Mouse (Mus musculus) urinary bladder, adult 2 months (tissue): ENCODE measurements around the gene Sec14l2. TPM values are rescaled to one million over a fixed set of nuclear protein-coding genes. Genes with fewer than 3 reads are reported as not detected.

ENCODE experiments used
- DNase-seq: peaks from one replicate; pipeline ENCODE4 v3.0.0; 2022; ENCODE audit warnings: low spot score
- polyA plus RNA-seq: library from polyadenylated mRNA; depleted of rRNA; stranded (reverse); fragments of >200 nt; gene quantifications from 2 replicates; pipeline ENCODE4 v1.2.3, GENCODE M21; 2012; rRNA removed

Gene Sec14l2
- 1.3 and 1.4 TPM in 2 replicates for polyA plus RNA-seq

GRCm38 (mm10) chr11:4122742-4123579 lies at the start of gene Sec14l2:
Sec14l2 (minus strand) TSS chr11:4123415.
- no peak for DNase-seq

DNA sequence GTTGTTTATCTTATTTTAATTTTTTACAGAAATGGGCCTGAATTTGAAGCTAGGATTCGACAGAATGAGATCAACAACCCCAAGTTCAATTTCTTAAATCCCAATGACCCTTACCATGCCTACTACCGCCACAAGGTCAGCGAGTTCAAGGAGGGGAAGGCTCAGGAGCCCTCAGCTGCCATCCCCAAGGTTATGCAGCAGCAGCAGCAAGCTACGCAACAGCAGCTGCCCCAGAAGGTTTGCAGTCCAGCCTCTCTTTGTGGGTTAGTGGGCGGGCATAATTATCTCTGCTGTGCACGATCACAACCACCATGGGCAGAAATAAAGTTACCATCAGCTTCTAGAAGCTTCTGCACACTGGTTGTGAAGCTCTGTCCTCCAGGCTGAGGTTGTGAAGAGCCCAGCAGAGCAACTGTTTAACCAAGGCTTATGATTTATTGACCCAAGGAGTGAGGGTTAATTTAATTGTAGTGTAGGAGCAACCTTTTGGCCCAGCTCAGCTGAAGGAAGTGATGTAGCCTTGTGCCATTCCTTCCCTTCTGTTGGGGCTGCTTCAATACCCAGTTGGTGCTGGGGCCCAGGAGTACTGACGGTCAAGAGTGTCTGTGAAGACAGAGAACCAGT lies 43.4 kb upstream of the Sec14l2 start:
- DNase-seq: no peak

DNA sequence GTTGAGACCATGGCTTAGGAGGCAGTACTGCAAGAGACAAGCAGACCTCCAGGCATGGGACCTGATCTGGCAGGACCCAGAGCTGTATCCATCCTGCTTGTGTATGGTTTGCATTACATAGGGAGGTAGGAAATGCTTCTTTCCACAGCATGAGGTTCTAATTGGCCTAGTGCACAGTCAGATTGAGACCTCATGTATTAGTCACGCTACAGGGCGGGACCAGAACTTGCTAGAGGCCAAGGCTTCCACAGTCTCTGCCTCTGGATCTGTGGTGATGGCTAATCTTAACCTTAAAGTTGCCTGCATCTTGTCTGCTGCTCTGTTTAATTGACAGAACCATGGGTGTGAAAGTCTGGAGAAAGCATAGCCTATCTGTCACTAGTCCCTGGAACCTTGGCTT lies 41.5 kb upstream of the Sec14l2 start:
- no peak for DNase-seq

DNA sequence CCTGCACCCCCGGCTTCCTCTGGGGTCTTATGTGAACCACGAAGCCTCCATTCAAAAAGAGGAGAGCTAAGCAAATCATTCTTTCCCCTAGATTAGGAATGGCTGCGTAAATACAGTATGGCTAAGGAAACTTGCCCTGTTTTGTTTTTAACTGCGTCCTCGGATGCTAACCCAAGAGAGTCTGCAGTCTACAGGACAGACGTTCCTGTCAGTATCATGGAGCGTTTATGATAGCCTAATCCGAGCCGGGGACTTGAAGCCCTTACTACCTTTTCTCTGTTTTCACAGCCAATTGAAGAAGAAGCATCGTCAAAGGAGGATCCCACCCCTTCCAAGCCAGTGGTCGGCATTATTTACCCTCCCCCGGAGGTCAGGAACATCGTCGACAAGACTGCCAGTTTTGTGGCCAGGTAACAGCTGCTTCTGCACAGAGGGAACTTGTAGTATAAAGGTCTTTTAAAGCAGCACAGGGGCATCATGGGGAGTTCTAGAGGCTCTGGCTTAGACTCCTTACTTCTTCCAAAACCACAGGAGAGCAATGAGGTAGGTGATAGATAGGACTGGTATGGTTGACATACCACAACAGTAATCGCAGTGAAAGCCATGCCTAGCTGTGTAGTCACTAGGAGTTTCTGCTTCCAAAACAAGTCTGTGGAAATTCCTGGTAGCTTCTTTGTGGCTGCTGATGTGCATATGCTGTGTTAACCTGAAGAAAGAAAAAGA lies 37.7 kb upstream of the Sec14l2 start:
- no peak for DNase-seq

GRCm38 (mm10) chr11:4159808-4160708 lies 36.8 kb upstream of the Sec14l2 start, which contains the start of the genes Ccdc157 and Sf3a1:
Ccdc157 (minus strand) TSS chr11:4160293.
Sf3a1 (plus strand) TSS chr11:4160350.
- DNase-seq: peak; percentile 81

DNA sequence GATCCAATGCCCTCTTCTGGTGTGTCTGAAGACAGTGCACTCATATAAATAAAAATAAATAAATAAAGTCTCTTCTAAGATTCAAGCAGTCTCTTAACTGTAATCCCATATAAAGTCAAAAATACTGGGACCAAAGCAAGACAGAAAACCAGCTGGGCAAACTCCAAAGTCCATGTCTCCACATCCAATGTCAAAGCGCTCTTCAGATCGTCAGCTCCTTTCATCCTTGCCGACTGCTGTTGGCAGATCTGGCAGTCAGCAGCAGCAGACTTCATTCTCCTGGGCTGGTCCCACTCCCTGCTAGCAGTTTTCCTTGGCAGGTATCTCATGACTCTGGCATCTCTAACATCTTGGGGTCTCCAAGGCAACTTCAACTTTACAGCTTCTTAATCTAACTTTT lies 35.5 kb upstream of the Sec14l2 start:
- DNase-seq: no peak

GRCm38 (mm10) chr11:4155641-4156040 lies 32.4 kb upstream of the Sec14l2 start:
- DNase-seq: no peak

DNA sequence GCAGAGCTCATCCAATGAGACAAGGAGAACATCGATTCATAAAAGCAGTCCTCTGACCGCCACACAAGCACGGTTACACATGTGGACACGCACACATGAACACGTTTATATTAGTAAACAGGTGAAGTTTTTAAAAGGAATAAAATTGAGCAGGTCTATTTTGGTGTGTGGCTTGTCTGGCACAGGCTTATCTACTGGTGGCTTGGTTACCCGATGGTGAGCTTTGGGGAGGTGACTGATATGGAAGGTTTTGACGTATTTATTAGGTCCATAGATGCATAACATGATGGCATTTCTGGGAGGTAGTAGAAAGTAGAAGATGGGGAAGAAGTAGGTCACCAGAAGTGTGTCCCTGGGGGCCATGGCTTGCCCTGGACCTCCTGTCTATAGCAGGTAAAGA lies 30.5 kb upstream of the Sec14l2 start:
- no peak for DNase-seq

DNA sequence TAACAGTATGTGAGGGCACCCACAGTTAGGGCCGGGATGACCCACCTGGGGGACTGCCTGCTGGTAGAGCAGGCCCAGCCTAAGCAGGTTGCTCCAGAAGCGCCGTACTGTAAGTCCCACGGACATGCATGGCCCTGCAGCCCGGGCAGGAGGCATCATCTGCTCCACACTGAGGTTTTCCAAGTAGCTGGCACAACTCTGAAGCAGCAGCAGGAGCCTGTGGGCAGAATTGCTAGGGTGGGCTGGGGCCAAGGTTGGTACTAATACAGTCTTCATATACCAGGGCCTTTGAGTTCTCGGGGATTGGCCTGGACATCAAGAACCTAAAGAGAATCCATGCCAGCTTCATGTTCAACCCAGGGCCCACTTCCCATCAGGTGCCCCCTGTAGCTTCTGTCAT lies 26.7 kb upstream of the Sec14l2 start:
- no peak for DNase-seq

DNA sequence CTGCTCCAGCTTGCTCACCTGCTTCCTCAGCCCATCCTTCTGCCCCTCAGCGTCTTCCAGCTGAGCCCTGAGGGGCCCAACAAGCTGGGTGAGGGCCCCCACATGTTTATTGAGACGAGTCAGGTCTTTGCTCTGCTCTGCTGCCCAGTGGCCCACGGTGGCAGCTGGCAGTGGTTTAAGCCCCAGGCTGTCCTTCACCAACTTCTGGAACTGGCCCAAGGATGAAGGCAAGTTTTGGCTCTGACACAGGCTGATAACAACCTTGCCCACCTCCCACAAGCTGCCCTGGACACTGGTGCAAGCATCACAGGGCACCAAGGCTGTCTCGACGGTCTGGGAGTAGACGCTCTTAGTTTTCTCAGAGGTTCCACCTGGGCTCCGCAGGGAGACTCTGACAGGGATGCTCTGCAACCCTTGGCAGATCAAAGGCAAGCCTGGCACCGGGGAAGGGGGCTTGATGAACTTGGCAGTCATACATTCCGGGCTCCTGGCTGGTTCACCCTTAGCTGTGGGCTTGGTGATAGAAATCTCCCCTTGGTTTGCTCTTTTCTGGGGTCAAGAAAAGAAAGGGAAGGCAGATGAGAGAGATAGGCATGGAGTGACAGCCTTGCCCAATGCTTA lies 25.4 kb upstream of the Sec14l2 start:
- no peak for DNase-seq

GRCm38 (mm10) chr11:4148120-4148519 lies 24.9 kb upstream of the Sec14l2 start:
- DNase-seq: no peak

DNA sequence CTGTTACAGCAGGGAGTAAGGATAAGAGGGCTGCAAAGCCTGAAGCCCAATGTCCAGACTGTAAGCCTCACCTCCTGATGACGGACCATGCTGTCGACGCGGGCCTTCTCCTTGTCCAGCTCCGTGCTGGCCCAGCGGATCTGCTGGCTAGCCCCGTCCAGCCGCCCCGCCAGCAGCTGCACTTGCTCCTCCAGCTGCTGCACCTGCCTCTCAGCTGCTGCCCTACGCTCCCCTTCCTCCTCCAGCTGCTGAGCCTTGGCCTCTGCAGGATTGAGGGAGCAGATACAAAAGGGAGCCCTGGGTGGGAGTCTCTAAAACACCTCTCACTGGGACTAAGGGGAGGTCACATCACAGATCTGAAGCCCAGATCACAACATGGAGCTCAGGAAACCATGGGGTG lies 23.9 kb upstream of the Sec14l2 start:
- DNase-seq: no peak

- no peak for DNase-seq
These were observed 23.2 kb upstream of the Sec14l2 start for GRCm38 (mm10) chr11:4146381-4146780.

GRCm38 (mm10) chr11:4143281-4144062 lies 20.3 kb upstream of the Sec14l2 start:
- no peak for DNase-seq

- DNase-seq: no peak
These were observed 19.1 kb upstream of the Sec14l2 start for GRCm38 (mm10) chr11:4142352-4142751.

DNA sequence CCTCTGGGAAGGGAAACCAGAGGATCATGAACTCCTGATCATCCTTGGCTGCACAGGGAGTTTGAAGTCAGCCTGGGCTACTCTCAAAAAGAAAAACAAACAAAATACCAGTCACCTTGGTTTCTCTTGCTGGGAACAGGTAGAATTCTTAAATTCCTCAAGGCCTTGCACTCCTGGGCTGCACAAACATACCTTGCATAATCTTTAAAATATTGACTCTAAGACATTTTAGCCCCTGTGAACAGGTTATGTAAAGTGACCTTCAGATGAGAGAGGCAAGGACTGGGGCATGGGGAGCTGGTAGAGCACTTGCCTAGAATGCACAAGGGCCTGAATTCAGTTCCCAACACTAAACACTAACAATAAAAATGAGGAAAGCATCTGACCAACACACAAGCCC lies 18.3 kb upstream of the Sec14l2 start:
- no peak for DNase-seq

DNA sequence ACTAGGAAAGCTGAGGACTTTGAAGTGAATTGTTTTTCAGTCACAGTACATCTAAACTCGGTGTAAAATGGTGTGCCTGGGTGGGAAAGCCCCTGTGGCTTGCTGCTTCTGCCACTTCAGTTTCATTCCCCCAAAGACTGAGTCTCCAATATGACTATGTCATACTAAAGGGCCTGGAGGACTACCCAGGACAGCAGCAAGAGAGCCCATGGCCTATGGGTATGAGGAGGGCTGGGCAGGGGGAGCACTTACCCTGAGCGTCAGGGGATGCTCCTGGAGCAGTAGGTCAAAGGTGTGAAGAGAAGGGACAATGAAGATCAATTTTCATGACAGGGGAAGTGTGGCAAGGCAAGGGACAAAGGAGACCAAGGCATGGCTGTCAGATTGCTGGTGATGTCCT lies 15.7 kb upstream of the Sec14l2 start:
- no peak for DNase-seq

DNA sequence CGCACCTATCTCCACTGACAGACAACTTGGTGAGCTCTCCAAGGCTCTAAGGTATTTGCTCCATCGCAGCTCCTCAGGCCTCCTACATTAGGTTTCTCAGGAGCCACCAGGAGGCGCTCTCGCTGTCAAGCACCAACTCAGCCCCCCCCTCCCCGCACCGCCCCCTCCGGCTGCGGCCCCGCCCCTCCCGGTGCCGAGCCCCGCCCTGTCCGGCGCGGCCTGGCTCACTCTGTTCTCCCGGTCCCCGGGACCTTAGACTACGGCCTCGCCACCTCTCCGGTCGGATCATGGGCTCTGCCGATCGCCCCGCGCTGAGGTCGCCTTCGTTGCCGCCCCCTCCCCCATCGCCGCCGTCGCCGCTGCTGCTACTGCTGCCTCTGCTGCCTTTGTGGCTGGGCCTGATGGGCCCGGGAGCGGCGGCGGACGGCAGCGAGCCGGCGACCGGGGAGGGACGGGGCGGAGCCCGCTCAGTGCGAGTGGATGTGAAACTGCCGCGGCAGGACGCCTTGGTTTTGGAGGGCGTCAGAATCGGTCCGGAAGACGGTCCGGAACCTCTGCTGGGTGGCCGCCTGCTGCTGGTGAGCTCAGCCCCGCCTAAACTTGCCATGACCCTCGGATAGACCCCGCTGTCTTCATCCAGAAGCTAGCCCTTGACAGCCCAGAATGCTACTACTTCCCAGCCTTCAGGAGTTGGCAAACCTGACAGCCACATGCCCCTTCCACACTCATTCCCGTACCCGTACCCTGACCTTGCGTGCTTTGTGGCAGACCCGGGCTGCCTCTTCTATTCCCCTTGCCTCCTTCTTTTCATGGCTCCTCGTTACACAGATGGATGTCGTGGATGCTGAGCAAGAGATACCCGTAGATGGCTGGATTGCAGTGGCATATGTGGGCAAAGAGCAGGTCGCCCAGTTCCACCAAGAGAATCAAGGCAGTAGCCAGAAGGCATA lies 12.0 kb upstream of the Sec14l2 start, which contains the start of gene Rnf215:
Rnf215 (plus strand) TSS at position 217 of the 950 bp plus-strand sequence.
- peak; percentile 93 for DNase-seq

DNA sequence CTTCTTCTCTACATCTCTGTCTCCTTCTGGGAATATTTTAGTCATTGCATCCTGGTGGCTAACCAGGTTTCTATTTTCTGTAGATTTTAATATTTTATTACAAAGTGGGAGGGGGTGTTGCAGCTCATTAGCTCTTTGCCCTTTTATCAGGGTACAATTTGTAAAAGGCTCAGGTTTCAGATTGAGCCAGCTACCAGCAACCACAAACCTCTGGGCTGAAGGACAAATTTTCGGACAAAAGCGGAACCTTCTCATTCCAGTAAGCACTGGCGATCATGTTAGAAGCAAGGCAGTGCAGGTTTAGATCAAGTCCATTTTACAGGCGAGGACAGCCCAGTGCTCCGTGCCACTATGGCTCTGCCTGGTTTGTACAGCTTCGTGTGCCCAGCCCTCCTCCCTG lies 11.2 kb upstream of the Sec14l2 start:
- DNase-seq: no peak
